Mouse (Mus musculus) spleen, postnatal 14 days (tissue): Measurements from ENCODE around the gene Atp13a3.

Experiments used
- DNase-seq, 2 experiments: peaks; one replicate each; pipeline ENCODE4 v3.0.0; 2021 to 2022; ENCODE audit warnings: low spot score in 2 of 2

Gene Atp13a3

GRCm38 (mm10) chr16:30278406-30278805 lies 127.4 kb downstream of the Atp13a3 start:
- DNase-seq = no peak

GRCm38 (mm10) chr16:30275558-30276340 lies 130.0 kb downstream of the Atp13a3 start:
- no peak for DNase-seq

- no peak for DNase-seq
These were observed 132.7 kb downstream of the Atp13a3 start for GRCm38 (mm10) chr16:30273065-30273464.

- DNase-seq = no peak
These were observed 133.7 kb downstream of the Atp13a3 start for GRCm38 (mm10) chr16:30271941-30272595.

GRCm38 (mm10) chr16:30271223-30271761 lies 134.5 kb downstream of the Atp13a3 start:
- no peak for DNase-seq

GRCm38 (mm10) chr16:30267359-30267758 lies 138.4 kb downstream of the Atp13a3 start, which contains the start of gene Cpn2:
Gene Cpn2, minus strand, starts transcription at chr16:30267499.
- DNase-seq = no peak

- DNase-seq = no peak
These were observed 139.2 kb downstream of the Atp13a3 start for GRCm38 (mm10) chr16:30266561-30266960.

GRCm38 (mm10) chr16:30265611-30266010 lies 140.2 kb downstream of the Atp13a3 start:
- DNase-seq = no peak

GRCm38 (mm10) chr16:30263156-30263555 lies 142.6 kb downstream of the Atp13a3 start:
- no peak for DNase-seq

GRCm38 (mm10) chr16:30262664-30263063 lies 143.1 kb downstream of the Atp13a3 start:
- DNase-seq = peak; percentile 24 to 53
